Mouse (Mus musculus) small intestine, adult 2 months (tissue): ENCODE data around the gene Klhdc4.

Source experiments
- CTCF ChIP-seq: fragments of 200-500 bp; IDR thresholded peaks from 2 replicates; pipeline ENCODE4 v1.5.1; 2012; ENCODE audit warnings: low read depth, mild to moderate bottlenecking, control low read depth, inconsistent platforms, low read length, moderate library complexity, mixed read lengths; ENCODE audit not compliant: insufficient replicate concordance, insufficient read length; ENCODE audit errors: extremely low read depth
- POLR2A ChIP-seq: fragments of 200-500 bp; IDR thresholded peaks from 2 replicates; pipeline ENCODE4 v1.6.1; 2012; ENCODE audit warnings: low read depth, mild to moderate bottlenecking, control low read depth, inconsistent platforms, low read length, moderate library complexity

DNA sequence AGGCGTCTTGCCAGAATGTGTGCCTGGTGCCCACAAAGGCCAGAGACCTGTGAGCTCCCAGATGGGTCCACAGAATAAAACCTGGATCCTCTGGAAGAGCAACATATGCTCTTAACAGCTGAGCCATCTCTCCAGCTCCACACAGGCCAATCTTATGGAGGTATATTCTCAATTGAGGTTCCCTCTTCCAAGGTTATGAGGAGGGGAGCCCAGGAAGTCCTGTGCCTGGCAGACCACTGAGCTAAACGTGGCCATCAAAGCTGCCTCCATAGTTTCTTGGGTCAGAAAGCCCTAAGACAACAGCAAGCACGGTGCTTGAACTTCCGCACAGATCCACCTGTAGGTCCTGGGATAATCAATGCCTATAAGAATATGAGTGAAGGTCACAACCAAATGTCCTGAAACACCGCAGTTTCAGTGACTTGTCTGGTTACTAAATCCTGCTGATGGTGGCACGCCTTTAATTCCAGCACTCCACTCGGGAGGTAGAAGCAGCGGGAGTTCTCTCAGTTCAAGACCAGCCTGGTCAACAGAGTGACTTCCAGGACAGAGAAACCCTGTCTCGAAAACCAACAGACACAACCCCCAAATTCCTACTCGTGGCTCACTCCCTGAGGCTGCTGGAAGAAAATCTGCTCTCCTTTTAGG lies 869 bp downstream of the Klhdc4 start:
- TF ChIP-seq CTCF (no peak), POLR2A (no peak)
